Mouse (Mus musculus) limb, embryonic 11.5 days (tissue): Measurements from ENCODE around the gene Tgif1. TPM values are rescaled to one million over a fixed set of nuclear protein-coding genes. Genes with fewer than 3 reads are reported as not detected.

ENCODE experiments used
- ATAC-seq: fragments of 200-750 bp; cut with Nextera tagmentation; 2 replicates; pipeline ENCODE4 v1.8.0; 2017; ENCODE audit warnings: low read depth; ENCODE audit not compliant: insufficient number of reproducible peaks, low FRiP score, low TSS enrichment
- DNase-seq: peaks from one replicate; pipeline ENCODE4 v3.0.0-alpha.2; 2015; ENCODE audit warnings: low spot score
- H3K27ac ChIP-seq: fragments of 300-500 bp; sonication (generic); replicated peaks from 2 replicates; pipeline ENCODE4 v1.5.1; 2014; ENCODE audit warnings: low read depth, mild to moderate bottlenecking, low read length
- H3K27me3 ChIP-seq: fragments of 300-500 bp; sonication (generic); 2 replicates; pipeline ENCODE4 v1.6.1; 2014; ENCODE audit warnings: mild to moderate bottlenecking, low read length, mixed read lengths; ENCODE audit not compliant: control insufficient read depth, insufficient read depth
- H3K36me3 ChIP-seq: fragments of 300-500 bp; sonication (generic); 2 replicates; pipeline ENCODE4 v1.6.1; 2014; ENCODE audit warnings: mild to moderate bottlenecking, low read length, moderate library complexity, mixed read lengths; ENCODE audit not compliant: control insufficient read depth, insufficient read depth
- H3K4me1 ChIP-seq: fragments of 300-500 bp; sonication (generic); 2 replicates; pipeline ENCODE4 v1.6.1; 2014; ENCODE audit warnings: low read length, mixed read lengths; ENCODE audit not compliant: control insufficient read depth, insufficient read depth
- H3K4me2 ChIP-seq: fragments of 300-500 bp; sonication (generic); 2 replicates; pipeline ENCODE4 v1.6.1; 2014; ENCODE audit warnings: low read depth, mild to moderate bottlenecking, moderate library complexity; ENCODE audit not compliant: severe bottlenecking
- H3K4me3 ChIP-seq: fragments of 300-500 bp; sonication (generic); 2 replicates; pipeline ENCODE4 v1.5.1; 2014; ENCODE audit warnings: low read depth, low read length
- H3K9ac ChIP-seq: fragments of 300-500 bp; sonication (generic); 2 replicates; pipeline ENCODE4 v1.6.1; 2014; ENCODE audit warnings: mild to moderate bottlenecking, low read length
- H3K9me3 ChIP-seq: fragments of 300-500 bp; sonication (generic); 2 replicates; pipeline ENCODE4 v1.6.1; 2016; ENCODE audit warnings: low read length; ENCODE audit not compliant: control insufficient read depth
- WGBS: fragments of 180-500 bp; shearing (Covaris S2); extraction: QIAGEN DNeasy Blood & Tissue Kit; methylation state at CpG from one replicate; pipeline ENCODE4 v1.1.7; 2014; 5-methylcytosine and 5-hydroxymethylcytosine counted together
- polyA plus RNA-seq: library from polyadenylated mRNA; unstranded; fragments of >200 nt; fragmentation: Nextera tagmentation; extraction: Ambion mirVana; gene quantifications from 2 replicates; pipeline ENCODE4 v1.2.1, GENCODE M21; 2014

The Tgif1 gene
- polyA plus RNA-seq, 1 experiment from 2014 or later: 106 TPM

- H3K4me3 ChIP-seq: no peak overlapping the region
- H3K27me3 ChIP-seq: no peaks in the 10 kb centered on the region
- H3K9me3 ChIP-seq: no peaks in the 10 kb centered on the region
- no peaks in the 10 kb centered on the region for H3K36me3 ChIP-seq
- H3K9ac ChIP-seq: no peak overlapping the region
- H3K4me1 ChIP-seq: no peaks in the 10 kb centered on the region
- DNase-seq (no peak), ATAC-seq (no peak)
- WGBS: 88% methylated on average over 14 of the region's 14 CpGs
- no peak overlapping the region for H3K27ac ChIP-seq
- H3K4me2 ChIP-seq: no peak overlapping the region
Observed at GRCm38 (mm10) chr17:70802022-70802421, 51.3 kb downstream of the Tgif1 start.

- ATAC-seq: no peak
- Histone ChIP-seq H3K4me3 (no peak overlapping the region), H3K27me3 (no peaks in the 10 kb centered on the region), H3K36me3 (no peaks in the 10 kb centered on the region), H3K9ac (no peak overlapping the region), H3K9me3 (no peaks in the 10 kb centered on the region), H3K4me2 (no peak overlapping the region), H3K27ac (no peak overlapping the region), H3K4me1 (no peaks in the 10 kb centered on the region)
- 89% methylated on average over 4 of the region's 4 CpGs for WGBS
- DNase-seq: no peak
Observed at GRCm38 (mm10) chr17:70799266-70799665, 54.1 kb downstream of the Tgif1 start.

- WGBS: 88% methylated on average over 1 of the region's 1 CpGs
- DNase-seq (no peak), ATAC-seq (no peak)
- H3K27me3 ChIP-seq: no peaks in the 10 kb centered on the region
- H3K4me2 ChIP-seq: no peak overlapping the region
- no peak overlapping the region for H3K4me3 ChIP-seq
- no peaks in the 10 kb centered on the region for H3K36me3 ChIP-seq
- H3K9ac ChIP-seq: no peak overlapping the region
- no peaks in the 10 kb centered on the region for H3K9me3 ChIP-seq
- H3K27ac ChIP-seq: no peak overlapping the region
- no peaks in the 10 kb centered on the region for H3K4me1 ChIP-seq
Observed at GRCm38 (mm10) chr17:70797773-70798045, 55.6 kb downstream of the Tgif1 start.

GRCm38 (mm10) chr17:70796940-70797772, 56.2 kb downstream of the Tgif1 start:
- Histone ChIP-seq H3K9ac (no peak overlapping the region), H3K4me2 (no peak overlapping the region), H3K4me1 (no peaks in the 10 kb centered on the region), H3K36me3 (no peaks in the 10 kb centered on the region), H3K9me3 (no peaks in the 10 kb centered on the region), H3K27me3 (no peaks in the 10 kb centered on the region), H3K4me3 (no peak overlapping the region), H3K27ac (no peak overlapping the region)
- DNase-seq (no peak), ATAC-seq (no peak)
- 74% methylated on average over 8 of the region's 8 CpGs for WGBS

GRCm38 (mm10) chr17:70795196-70795595, 58.1 kb downstream of the Tgif1 start:
- H3K4me2 ChIP-seq: no peak overlapping the region
- WGBS: 76% methylated on average over 4 of the region's 4 CpGs
- H3K27me3 ChIP-seq: no peaks in the 10 kb centered on the region
- H3K4me1 ChIP-seq: no peaks in the 10 kb centered on the region
- H3K36me3 ChIP-seq: no peaks in the 10 kb centered on the region
- H3K9me3 ChIP-seq: no peaks in the 10 kb centered on the region
- no peak overlapping the region for H3K9ac ChIP-seq
- no peak for DNase-seq
- ATAC-seq: no peak
- H3K4me3 ChIP-seq: no peak overlapping the region
- H3K27ac ChIP-seq: no peak overlapping the region

GRCm38 (mm10) chr17:70794722-70795121, 58.6 kb downstream of the Tgif1 start:
- 66% methylated on average over 6 of the region's 6 CpGs for WGBS
- Histone ChIP-seq H3K4me2 (no peak overlapping the region), H3K27me3 (no peaks in the 10 kb centered on the region), H3K4me1 (no peaks in the 10 kb centered on the region), H3K9ac (no peak overlapping the region), H3K36me3 (no peaks in the 10 kb centered on the region), H3K9me3 (no peaks in the 10 kb centered on the region), H3K4me3 (no peak overlapping the region), H3K27ac (no peak overlapping the region)
- DNase-seq (no peak), ATAC-seq (no peak)

- WGBS: 30% methylated on average over 7 of the region's 7 CpGs
- 0 out of 2 replicates have a peak, but pooled peaks have one; percentile 47 for ATAC-seq
- no peaks in the 10 kb centered on the region for H3K27me3 ChIP-seq
- no peaks in the 10 kb centered on the region for H3K36me3 ChIP-seq
- H3K27ac ChIP-seq: no peak overlapping the region
- no peak overlapping the region for H3K4me3 ChIP-seq
- no peak for DNase-seq
- no peak overlapping the region for H3K4me2 ChIP-seq
- no peaks in the 10 kb centered on the region for H3K9me3 ChIP-seq
- no peaks in the 10 kb centered on the region for H3K4me1 ChIP-seq
- H3K9ac ChIP-seq: no peak overlapping the region
Observed at GRCm38 (mm10) chr17:70794291-70794690, 59.1 kb downstream of the Tgif1 start.
